Mouse (Mus musculus) urinary bladder, postnatal 0 days (tissue): Measurements from ENCODE around the gene Olfr498. TPM values are rescaled to one million over a fixed set of nuclear protein-coding genes. Genes with fewer than 3 reads are reported as not detected.

Experiments
- polyA plus RNA-seq: library from polyadenylated mRNA; unstranded; fragments of >200 nt; fragmentation: Nextera tagmentation; extraction: Ambion mirVana; gene quantifications from 2 replicates; pipeline ENCODE4 v1.2.1, GENCODE M21; 2015

The Olfr498 gene
- not detected in 2 replicates for polyA plus RNA-seq

DNA sequence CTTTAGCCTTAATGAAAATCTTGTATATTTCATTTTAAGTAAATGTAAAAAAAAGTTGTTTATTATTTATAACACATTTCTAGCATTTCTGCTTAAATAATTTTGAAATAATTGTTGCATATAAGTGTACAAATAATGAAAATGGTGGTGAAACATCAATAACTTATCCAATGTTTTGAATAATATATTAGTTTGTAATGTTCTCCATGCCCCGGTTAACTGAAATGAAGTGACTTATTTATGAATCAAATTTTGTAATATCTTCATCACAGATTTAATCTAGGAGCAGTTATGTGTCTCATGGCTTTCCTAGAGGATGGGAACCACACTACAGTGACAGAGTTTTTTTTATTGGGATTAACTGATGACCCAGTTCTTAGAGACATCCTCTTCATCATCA lies at the start of gene Olfr498:
Olfr498 (plus strand) TSS at position 301 of the 400 bp plus-strand sequence.

DNA sequence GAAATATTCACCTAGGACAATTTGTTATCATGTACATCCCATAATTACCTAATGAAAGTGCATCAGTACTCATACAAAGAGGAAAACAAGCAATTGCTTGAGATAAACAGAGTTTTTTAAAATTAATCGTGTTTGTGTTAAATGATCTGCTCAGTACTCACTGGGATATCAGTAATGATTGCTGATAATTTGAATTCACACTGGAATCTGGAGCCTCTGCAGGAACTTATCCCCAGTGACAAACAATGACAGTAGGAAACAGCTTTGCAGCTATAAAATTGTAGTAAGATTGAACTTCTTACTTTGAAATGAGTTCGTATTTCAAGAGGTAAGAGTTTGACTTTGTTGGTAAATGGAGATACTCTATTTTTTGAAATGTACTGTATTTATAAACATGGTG lies 45.0 kb upstream of the Olfr498 start, which contains the start of gene Olfr497:
Olfr497 (plus strand) TSS at position 301 of the 400 bp plus-strand sequence.

Other genes with a start within 250 kb of the Olfr498 start
- not detected in 2 replicates for gene Olfr488, start 207.0 kb upstream of the Olfr498 start, polyA plus RNA-seq
- not detected in 2 replicates for gene Olfr490, start 176.4 kb upstream of the Olfr498 start, polyA plus RNA-seq
- not detected in 2 replicates for gene Olfr491, start 151.9 kb upstream of the Olfr498 start, polyA plus RNA-seq
- not detected in 2 replicates for gene Olfr492, start 141.7 kb upstream of the Olfr498 start, polyA plus RNA-seq
- gene Olfr493, start 118.3 kb upstream of the Olfr498 start, polyA plus RNA-seq: not detected in 2 replicates
- gene Olfr494, start 100.0 kb upstream of the Olfr498 start, polyA plus RNA-seq: not detected in 2 replicates
- gene Olfr495, start 72.2 kb upstream of the Olfr498 start, polyA plus RNA-seq: not detected in 2 replicates
- gene Olfr497, start 44.9 kb upstream of the Olfr498 start, polyA plus RNA-seq: not detected in 2 replicates
- not detected in 2 replicates for gene Olfr502, start 59.7 kb downstream of the Olfr498 start, polyA plus RNA-seq
- gene Olfr503, start 79.2 kb downstream of the Olfr498 start, polyA plus RNA-seq: not detected in 2 replicates
- not detected in 2 replicates for gene Olfr504, start 100.5 kb downstream of the Olfr498 start, polyA plus RNA-seq
- gene Olfr506, start 145.5 kb downstream of the Olfr498 start, polyA plus RNA-seq: not detected in 2 replicates
- gene Olfr507, start 156.5 kb downstream of the Olfr498 start, polyA plus RNA-seq: not detected in 2 replicates
- not detected in 2 replicates for gene Olfr508, start 164.7 kb downstream of the Olfr498 start, polyA plus RNA-seq
- gene Olfr509, start 186.6 kb downstream of the Olfr498 start, polyA plus RNA-seq: not detected in 2 replicates
- gene Olfr510, start 201.1 kb downstream of the Olfr498 start, polyA plus RNA-seq: not detected in 2 replicates
- gene Olfr512, start 248.0 kb downstream of the Olfr498 start, polyA plus RNA-seq: not detected in 2 replicates